Mouse (Mus musculus) spleen, postnatal 14 days (tissue): ENCODE measurements around the gene Acaa1a.
"Not testable (repeated sequence)": the region's sequence is repeated elsewhere in the genome, so short reads cannot be mapped to it uniquely, and the experiment has no call there.

Experiments
- DNase-seq, 2 experiments: peaks; one replicate each; pipeline ENCODE4 v3.0.0; 2021 to 2022; ENCODE audit warnings: low spot score in 2 of 2

The Acaa1a gene

GRCm38 (mm10) chr9:119339106-119339505, 370 bp upstream of the Acaa1a start:
- no peak for DNase-seq

GRCm38 (mm10) chr9:119340212-119340580, 720 bp downstream of the Acaa1a start:
- DNase-seq, result no peak

GRCm38 (mm10) chr9:119340909-119341816, 1.7 kb downstream of the Acaa1a start, which contains the start of gene Myd88:
Gene Myd88 (minus strand): TSS chr9:119341411.
- DNase-seq, result peak; percentile 72 to 78

GRCm38 (mm10) chr9:119342728-119343127, 3.3 kb downstream of the Acaa1a start:
- DNase-seq, result no peak

- no peak for DNase-seq
Observed at GRCm38 (mm10) chr9:119346376-119346775, 6.9 kb downstream of the Acaa1a start.

GRCm38 (mm10) chr9:119350531-119350930, 11.1 kb downstream of the Acaa1a start:
- DNase-seq, result no peak

- DNase-seq, result no peak
Observed at GRCm38 (mm10) chr9:119350947-119351705, 11.7 kb downstream of the Acaa1a start.

GRCm38 (mm10) chr9:119352060-119352459, 12.6 kb downstream of the Acaa1a start:
- DNase-seq, result peak; percentile 53 to 74

GRCm38 (mm10) chr9:119353926-119354325, 14.4 kb downstream of the Acaa1a start:
- DNase-seq, result no peak

- no peak for DNase-seq
Observed at GRCm38 (mm10) chr9:119355943-119356342, 16.5 kb downstream of the Acaa1a start.

GRCm38 (mm10) chr9:119357331-119358057, 18.0 kb downstream of the Acaa1a start, which contains the start of gene Xylb:
Gene Xylb (plus strand): TSS chr9:119357381.
- peak; percentile 75 to 81 for DNase-seq

- no peak for DNase-seq
Observed at GRCm38 (mm10) chr9:119358058-119358429, 18.6 kb downstream of the Acaa1a start.

- no peak for DNase-seq
Observed at GRCm38 (mm10) chr9:119361416-119361815, 21.9 kb downstream of the Acaa1a start.

GRCm38 (mm10) chr9:119363229-119363628, 23.8 kb downstream of the Acaa1a start:
- no peak for DNase-seq

GRCm38 (mm10) chr9:119365284-119365683, 25.8 kb downstream of the Acaa1a start, which contains the start of gene Slc22a14:
Gene Slc22a14 (minus strand): TSS chr9:119365553.
- DNase-seq, result no peak

GRCm38 (mm10) chr9:119368367-119368766, 28.9 kb downstream of the Acaa1a start:
- no peak for DNase-seq

GRCm38 (mm10) chr9:119370770-119371169, 31.3 kb downstream of the Acaa1a start:
- DNase-seq, result not testable (repeated sequence)

- no peak for DNase-seq
Observed at GRCm38 (mm10) chr9:119371251-119371650, 31.8 kb downstream of the Acaa1a start.

- DNase-seq, result no peak
Observed at GRCm38 (mm10) chr9:119375008-119375407, 35.5 kb downstream of the Acaa1a start.

GRCm38 (mm10) chr9:119375556-119375955, 36.1 kb downstream of the Acaa1a start:
- no peak for DNase-seq

- no peak for DNase-seq
Observed at GRCm38 (mm10) chr9:119378231-119378630, 38.8 kb downstream of the Acaa1a start.

GRCm38 (mm10) chr9:119382603-119383002, 43.1 kb downstream of the Acaa1a start:
- no peak for DNase-seq
